Mouse (Mus musculus): ENCODE data around the gene Klhl31.

Klhl31 gene

DNA sequence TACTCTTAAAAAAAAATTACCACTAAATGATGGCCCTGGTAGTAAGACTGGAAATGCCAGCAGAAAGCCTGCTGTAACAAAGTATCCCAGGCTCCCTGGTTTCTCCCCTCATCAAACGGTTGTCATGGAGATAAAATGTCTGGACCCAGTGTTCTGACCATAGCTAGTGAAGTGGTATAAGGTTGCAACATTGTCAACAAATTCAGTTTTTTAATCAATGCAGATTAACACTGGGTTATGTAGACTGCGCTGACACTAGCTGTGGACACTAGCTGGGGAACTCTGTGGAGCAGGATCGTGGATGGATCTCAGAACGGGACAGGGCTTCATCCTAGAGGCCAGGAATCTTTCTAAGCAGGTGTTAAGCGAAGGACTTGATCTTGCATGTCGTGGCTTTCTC lies 70.2 kb downstream of the Klhl31 start:
- DNase-seq (ENCODE audit: low spot score) = no peak

GRCm38 (mm10) chr9:77707433-77708139 lies 71.3 kb downstream of the Klhl31 start:
- no peak for DNase-seq (ENCODE audit: low spot score)

DNA sequence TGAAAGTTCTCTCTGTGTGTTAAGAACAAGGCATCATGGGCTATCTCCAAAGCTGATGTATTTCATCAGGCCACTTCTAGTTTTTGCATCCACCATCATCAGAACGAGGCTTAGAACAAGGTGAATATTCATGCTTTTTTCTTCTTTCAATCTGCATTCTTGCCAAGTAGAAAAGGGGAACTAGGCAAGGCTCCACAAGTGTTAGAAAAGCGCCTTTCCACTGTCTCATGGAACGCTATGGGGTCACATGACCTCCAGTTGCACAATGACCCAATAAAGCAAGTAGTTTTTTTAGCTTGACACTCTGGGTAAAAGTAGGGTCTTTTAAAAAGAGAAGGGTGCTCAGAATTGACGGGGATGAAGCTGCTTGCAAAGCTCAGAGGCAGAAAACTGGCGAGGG lies 72.7 kb downstream of the Klhl31 start:
- no peak for DNase-seq (ENCODE audit: low spot score)
